Mouse (Mus musculus): ENCODE measurements around the gene Atp5j. TPM values are rescaled to one million over a fixed set of nuclear protein-coding genes. Genes with fewer than 3 reads are reported as not detected.

Gene Atp5j
- total RNA-seq (2021), result 100 to 1,000 TPM; 301 to 317 TPM
- long read RNA-seq, transcript Atp5j-201 (5 exons, 809 nt), result major isoform, 52 of 425 reads
- long read RNA-seq, partial matches to known transcripts, result 291 of 425 reads
- long read RNA-seq, other reads (novel, unspliced or antisense), result 77 of 425 reads

- DNase-seq (ENCODE audit: low spot score in 2 of 2), result peak; percentile 73 to 84
Observed at GRCm38 (mm10) chr16:84835441-84835822, at the start of gene Atp5j. Gene Atp5j, minus strand, starts transcription at chr16:84835625.

- no peak for DNase-seq (ENCODE audit: low spot score in 2 of 2)
Observed at GRCm38 (mm10) chr16:84884572-84884971, 49.1 kb upstream of the Atp5j start.

DNA sequence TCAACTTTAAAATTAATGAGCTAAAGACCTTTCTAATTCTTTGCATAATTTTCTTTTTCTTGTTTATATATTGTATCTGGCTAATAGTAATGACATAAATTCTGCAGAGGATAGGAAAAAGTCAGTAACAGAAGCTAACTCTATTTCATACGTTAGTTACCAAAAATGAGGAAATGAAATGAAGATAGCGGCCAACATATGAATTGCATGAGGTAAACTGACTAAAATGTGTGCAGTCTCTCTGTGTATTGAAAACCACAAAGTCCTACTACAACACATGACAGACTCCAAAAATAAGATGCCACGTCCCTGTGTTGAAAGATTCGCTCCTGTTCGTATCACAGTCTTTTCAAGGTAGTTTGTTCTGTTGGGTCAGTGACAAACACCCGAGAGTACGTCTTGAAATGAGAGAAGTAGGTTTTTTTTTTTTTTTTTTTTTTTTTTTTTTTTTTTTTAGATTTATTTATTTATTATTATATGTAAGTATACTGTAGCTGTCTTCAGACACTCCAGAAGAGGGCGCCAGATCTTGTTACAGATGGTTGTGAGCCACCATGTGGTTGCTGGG, 46.4 kb upstream of the Atp5j start:
- no peak for DNase-seq (ENCODE audit: low spot score in 2 of 2)

GRCm38 (mm10) chr16:84881168-84881567, 45.7 kb upstream of the Atp5j start:
- DNase-seq (ENCODE audit: low spot score in 2 of 2), result no peak

GRCm38 (mm10) chr16:84879146-84879545, 43.7 kb upstream of the Atp5j start:
- DNase-seq (ENCODE audit: low spot score in 2 of 2), result peak; percentile 77 to 82

DNA sequence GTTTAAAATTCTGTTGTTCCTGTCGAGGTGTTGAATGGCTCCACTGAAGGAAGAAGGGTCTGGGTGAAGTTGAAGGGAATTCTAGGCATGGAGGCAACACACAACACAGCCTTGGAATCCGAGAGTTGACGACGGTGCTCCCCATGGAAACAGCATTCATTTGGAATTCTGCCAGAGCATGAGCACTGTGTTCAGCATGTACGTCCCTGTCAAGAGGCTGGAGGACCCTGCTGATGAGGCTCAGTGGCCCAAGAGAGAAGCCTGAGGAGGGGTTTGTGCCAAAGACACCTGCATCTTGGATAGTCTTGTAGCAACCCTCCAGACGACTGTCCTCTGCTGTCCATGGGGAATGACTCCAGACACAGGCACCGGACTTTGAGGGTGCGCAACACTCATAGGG, 40.7 kb upstream of the Atp5j start:
- DNase-seq (ENCODE audit: low spot score in 2 of 2), result peak; percentile 8 to 16

- DNase-seq (ENCODE audit: low spot score in 2 of 2), result peak in 1 of 2 experiments; percentile 15
Observed at GRCm38 (mm10) chr16:84875718-84876035, 40.3 kb upstream of the Atp5j start.

DNA sequence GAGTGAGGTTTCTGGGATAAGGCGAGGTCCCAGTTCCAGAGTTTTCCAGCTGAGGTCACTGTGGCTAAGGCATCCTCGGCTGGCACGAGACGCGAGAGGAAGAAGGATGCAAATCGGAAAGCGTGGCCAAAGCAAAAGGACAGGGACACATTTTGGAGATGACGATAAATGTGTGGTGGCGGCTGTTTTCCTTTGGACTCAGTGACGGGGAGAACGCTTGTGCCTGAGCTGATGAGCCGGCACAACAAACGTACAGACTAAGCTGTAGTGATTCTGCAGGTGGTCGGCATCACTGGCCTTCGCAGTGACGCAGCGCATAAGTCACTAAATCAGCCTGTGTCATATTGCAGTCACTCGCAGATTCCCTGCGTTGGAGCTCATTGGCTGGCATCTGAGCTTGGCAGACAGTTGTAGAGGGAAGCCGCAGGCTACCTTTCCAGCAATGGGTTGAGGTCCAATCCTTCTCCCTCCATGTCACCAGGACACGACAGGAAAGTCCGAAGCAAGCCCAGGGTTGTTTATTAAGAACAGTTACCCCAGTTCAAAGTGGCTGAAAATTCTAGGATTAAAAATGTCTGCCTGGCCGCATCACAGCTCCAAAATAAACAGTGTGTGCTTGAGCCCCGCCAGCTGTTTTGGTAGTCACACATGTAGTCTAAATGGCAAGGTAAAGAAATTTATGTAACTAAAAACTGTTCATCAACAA, 39.7 kb upstream of the Atp5j start:
- DNase-seq (ENCODE audit: low spot score in 2 of 2), result peak; percentile 13 to 29

- no peak for DNase-seq (ENCODE audit: low spot score in 2 of 2)
Observed at GRCm38 (mm10) chr16:84873805-84874204, 38.4 kb upstream of the Atp5j start.

DNA sequence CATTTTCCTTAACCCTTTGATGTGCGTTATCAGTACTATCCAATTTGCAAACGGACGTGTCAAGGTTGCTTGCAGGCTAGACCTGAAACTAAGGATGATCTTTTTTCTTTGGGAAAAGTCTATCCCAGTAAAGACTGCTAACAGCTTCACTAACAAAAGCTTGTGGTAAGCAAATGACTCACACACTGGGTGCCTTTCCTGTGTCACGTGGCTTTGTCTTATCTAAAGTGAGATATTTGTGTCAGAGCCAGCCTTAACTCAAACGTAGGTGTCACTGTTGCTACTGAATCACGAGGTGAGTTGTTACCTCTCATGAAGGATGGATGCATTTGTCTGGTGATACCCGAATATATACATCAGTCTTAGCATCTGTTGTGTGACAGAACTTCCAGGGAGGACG, 29.2 kb upstream of the Atp5j start:
- no peak for DNase-seq (ENCODE audit: low spot score in 2 of 2)

DNA sequence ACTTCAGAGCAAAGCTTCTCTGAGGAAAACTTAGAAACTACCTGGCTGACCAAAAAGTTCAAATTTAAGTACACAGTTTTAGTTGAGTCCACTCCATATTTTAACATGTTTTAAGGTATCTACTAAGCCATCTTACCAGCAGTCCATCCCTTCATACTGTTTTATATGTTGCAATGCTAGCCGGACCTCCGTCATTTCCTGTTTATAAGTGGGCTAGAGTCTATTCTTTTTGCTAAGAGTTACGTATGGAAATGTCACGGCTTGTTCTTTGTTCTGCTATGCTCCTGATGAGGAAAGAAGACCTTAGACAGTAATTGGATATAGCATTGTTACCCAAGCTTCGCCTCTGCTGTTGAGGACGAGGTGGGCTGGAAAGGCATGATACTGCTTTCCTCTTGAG, 18.1 kb upstream of the Atp5j start:
- no peak for DNase-seq (ENCODE audit: low spot score in 2 of 2)

DNA sequence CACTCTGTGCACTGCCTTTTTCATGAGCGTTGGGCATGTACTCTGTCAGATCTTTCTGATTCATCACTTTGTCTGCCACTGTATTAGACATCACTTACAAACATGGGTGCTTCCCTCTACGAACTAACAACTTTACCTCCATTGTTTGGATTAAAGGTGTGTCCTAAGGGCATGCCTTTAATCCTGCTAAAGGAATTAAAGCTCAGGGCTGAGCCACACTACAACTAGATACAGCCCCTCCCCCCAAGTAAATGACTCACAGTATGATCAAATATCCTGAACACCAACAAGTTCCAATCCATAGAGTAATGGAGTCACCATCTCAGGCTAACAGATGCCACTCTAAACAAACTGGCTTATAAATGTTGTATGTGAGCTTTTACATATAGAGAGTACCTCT, 3.2 kb upstream of the Atp5j start:
- DNase-seq (ENCODE audit: low spot score in 2 of 2), result no peak

DNA sequence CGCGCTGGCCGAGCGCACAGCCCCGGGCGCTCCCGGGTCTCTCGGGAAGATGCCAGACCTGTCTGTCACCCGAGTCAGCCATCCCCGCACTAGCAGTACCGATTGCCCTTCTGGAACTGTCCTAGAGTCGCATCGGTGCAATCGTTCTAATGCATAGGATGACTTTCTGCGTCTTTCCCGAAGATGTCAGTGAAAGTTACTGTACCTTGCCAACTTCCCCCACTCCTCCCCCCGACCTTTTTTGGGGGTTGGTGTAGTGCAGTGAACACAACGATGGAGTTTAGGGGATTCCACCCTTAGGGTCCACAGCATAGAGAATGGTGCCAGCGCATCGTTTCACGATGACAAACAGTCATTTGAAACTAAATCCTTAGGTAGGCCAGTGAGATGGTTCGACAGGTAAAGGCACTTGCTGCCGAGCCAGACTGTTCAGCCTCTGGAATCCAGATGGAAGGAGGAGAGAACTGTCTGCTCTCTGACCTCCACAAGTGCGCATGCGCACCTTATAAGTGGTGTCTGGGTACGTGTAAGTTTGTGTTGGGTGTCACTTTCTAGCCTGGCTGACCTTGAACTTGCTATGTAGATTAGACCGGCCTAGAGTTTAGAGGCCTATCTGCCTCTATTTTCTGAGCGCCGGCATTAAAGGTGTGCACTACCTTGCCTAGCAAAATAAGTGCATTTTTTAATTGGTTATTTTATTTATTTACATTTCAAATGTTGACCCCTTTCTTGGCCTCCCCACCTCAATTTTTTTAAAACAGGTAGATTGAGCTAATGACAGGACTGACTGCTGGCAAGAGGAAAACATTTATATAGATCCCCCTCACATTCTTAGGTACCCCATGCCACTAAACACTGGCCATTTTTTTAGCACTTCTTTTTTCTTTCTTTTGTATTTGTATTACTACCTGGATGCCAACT, 658 bp upstream of the Atp5j start:
- DNase-seq (ENCODE audit: low spot score in 2 of 2), result peak in 1 of 2 experiments; percentile 32

GRCm38 (mm10) chr16:84834745-84835440, 532 bp downstream of the Atp5j start, which contains the start of gene Gabpa:
Gene Gabpa, plus strand, starts transcription at chr16:84834925.
- peak; percentile 85 to 86 for DNase-seq (ENCODE audit: low spot score in 2 of 2)

DNA sequence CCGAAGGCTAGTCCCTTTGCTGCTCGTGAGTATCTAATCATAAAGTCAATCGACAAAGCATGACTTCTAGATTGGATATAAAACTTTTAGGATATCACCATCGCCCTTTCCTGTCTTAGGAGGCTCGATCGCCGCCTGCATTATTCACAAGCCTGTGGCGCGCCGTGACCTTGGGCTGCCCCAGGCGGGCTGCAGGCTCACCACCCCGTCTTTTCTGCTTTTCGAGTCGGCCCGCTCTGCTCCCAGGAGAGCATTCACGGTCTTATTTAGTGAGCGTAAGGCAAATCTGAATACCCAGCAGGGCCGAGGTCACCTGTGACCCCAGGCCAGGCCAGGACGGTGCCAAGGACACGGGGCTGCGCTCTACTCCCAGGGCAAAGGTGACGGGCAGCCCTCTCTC, 1.1 kb downstream of the Atp5j start:
- DNase-seq (ENCODE audit: low spot score in 2 of 2), result no peak

DNA sequence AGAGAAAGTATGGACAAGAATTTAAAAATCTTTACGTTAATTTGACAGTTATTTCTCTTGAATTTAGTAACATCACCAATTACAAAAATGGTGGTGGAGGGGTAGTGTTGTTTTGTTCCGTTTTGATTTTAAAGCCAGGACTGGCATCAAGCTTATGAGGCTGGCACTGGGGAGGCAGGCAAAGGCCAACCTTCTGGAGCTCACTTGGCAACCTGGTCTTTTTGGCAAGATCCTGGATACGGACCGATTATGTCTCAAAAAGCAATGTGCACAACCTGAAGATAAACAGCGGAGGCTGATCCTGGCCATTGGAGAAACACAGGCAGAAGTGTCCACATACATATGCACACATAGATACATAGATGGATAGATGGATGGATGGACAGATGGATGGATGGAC, 2.7 kb downstream of the Atp5j start:
- DNase-seq (ENCODE audit: low spot score in 2 of 2), result peak; percentile 46 to 55

- no peak for DNase-seq (ENCODE audit: low spot score in 2 of 2)
Observed at GRCm38 (mm10) chr16:84831696-84832095, 3.7 kb downstream of the Atp5j start.

GRCm38 (mm10) chr16:84825009-84825408, 10.4 kb downstream of the Atp5j start:
- DNase-seq (ENCODE audit: low spot score in 2 of 2), result no peak

- DNase-seq (ENCODE audit: low spot score in 2 of 2), result peak in 1 of 2 experiments; percentile 52
Observed at GRCm38 (mm10) chr16:84817423-84817822, 18.0 kb downstream of the Atp5j start.

DNA sequence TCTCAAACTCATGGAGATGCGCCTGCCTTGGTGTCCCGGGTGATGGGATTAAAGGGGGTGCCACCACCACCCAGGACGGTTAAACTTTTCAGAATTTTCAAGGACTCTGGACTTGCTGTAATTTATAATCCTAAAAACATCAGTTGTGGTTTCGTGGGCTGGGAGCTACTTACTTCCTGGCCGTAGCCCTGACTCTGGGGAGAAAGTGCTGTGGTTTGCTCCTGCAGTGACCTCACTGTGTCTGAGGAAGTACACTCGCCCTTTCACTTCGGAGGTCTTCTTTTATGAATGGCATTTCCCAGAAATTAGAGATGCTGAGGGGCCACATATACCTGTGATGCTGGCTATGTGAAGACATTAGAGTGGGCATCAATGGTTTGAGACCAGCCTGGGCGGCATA, 20.9 kb downstream of the Atp5j start:
- no peak for DNase-seq (ENCODE audit: low spot score in 2 of 2)

- no peak for DNase-seq (ENCODE audit: low spot score in 2 of 2)
Observed at GRCm38 (mm10) chr16:84813852-84814251, 21.6 kb downstream of the Atp5j start.
